Mouse (Mus musculus) embryonic facial prominence, embryonic 10.5 days (tissue): ENCODE measurements around the gene Cda. TPM values are rescaled to one million over a fixed set of nuclear protein-coding genes. Genes with fewer than 3 reads are reported as not detected.

Experiments used
- DNase-seq: peaks from one replicate; pipeline ENCODE4 v3.0.0-alpha.2; 2017; ENCODE audit warnings: low spot score
- H3K27ac ChIP-seq: fragments of 300-500 bp; sonication (generic); replicated peaks from 2 replicates; pipeline ENCODE4 v1.5.1; 2016; ENCODE audit warnings: mild to moderate bottlenecking
- H3K27me3 ChIP-seq: fragments of 300-500 bp; sonication (generic); replicated peaks from 2 replicates; pipeline ENCODE4 v1.6.1; 2016; ENCODE audit warnings: low read depth, mild to moderate bottlenecking; ENCODE audit not compliant: poor library complexity, severe bottlenecking
- H3K36me3 ChIP-seq: fragments of 300-500 bp; sonication (generic); replicated peaks from 2 replicates; pipeline ENCODE4 v1.6.1; 2016; ENCODE audit warnings: mild to moderate bottlenecking, moderate library complexity
- H3K4me1 ChIP-seq: fragments of 300-500 bp; sonication (generic); 2 replicates; pipeline ENCODE4 v1.6.1; 2016
- H3K4me3 ChIP-seq: fragments of 300-500 bp; sonication (generic); 2 replicates; pipeline ENCODE4 v1.5.1; 2016; ENCODE audit warnings: mild to moderate bottlenecking, moderate library complexity
- H3K9me3 ChIP-seq: fragments of 300-500 bp; sonication (generic); 2 replicates; pipeline ENCODE4 v1.6.1; 2016; ENCODE audit warnings: mild to moderate bottlenecking
- WGBS: fragments of 180-500 bp; shearing (Covaris S2); methylation state at CpG from one replicate; pipeline ENCODE4 v1.1.7; 2016; 5-methylcytosine and 5-hydroxymethylcytosine counted together
- microRNA-seq: library from miRNA; unstranded; fragments of <30 nt; microRNA quantifications from one replicate; pipeline ENCODE4, GENCODE M21; 2017
- polyA plus RNA-seq: library from polyadenylated mRNA; unstranded; fragments of >200 nt; fragmentation: Nextera tagmentation; extraction: Ambion mirVana; gene quantifications from 2 replicates; pipeline ENCODE4 v1.2.1, GENCODE M21; 2016

Cda gene
- polyA plus RNA-seq, 1 experiment from 2014 or later: 4.8 TPM

DNA sequence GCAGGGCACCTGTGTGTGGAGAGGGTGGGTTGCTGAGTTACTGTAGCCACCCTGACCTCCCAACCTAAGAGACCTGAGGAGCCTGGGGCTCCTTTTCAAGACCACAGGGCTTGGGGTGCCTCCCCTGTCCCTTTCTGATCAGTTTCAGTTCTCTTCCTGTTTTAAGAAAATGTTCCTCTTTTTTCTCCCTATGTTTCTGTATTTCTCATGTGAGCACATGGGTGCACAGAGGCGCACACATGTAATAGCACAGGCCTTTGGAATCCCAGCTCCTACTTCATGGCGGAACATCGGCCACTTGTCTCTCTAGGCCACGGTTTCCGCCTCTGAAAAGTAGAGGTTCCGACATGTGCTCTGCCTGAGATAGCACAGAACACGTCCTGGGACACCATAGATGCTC, 79.1 kb downstream of the Cda start:
- Histone ChIP-seq H3K27ac (no peak overlapping the region), H3K36me3 (no peaks in the 10 kb centered on the region), H3K4me1 (no peaks in the 10 kb centered on the region; the same call in 1 of the 2 replicates), H3K4me3 (no peak overlapping the region), H3K9me3 (0 out of 2 replicates have a peak, but pooled peaks cover 5% of the 10 kb centered on the region), H3K27me3 (no peaks in the 10 kb centered on the region)
- no peak for DNase-seq
- WGBS: 85% methylated on average over 7 of the region's 7 CpGs

Small RNA genes within 50 kb of the gene (microRNA-seq; reads per million reads assigned to microRNA genes)
- gene Gm27646: not detected
- gene Mir7019: not detected

Other genes with a start within 250 kb of the Cda start
- gene Hp1bp3, start 151.7 kb downstream of the Cda start, polyA plus RNA-seq: 160 and 177 TPM in 2 replicates
- gene Sh2d5, start 117.6 kb downstream of the Cda start, polyA plus RNA-seq: 1.6 and 2.4 TPM in 2 replicates
- gene Kif17, start 117.6 kb downstream of the Cda start, polyA plus RNA-seq: 0.59 and 0.62 TPM in 2 replicates
- gene Ddost, start 63.3 kb downstream of the Cda start, polyA plus RNA-seq: 273 and 284 TPM in 2 replicates
- 29.0 and 30.6 TPM in 2 replicates for gene Pink1, start 41.7 kb downstream of the Cda start, polyA plus RNA-seq
- gene Fam43b, start 28.5 kb upstream of the Cda start, polyA plus RNA-seq: 0.13 TPM in 1 of 2 replicates, not detected in the other
- gene Mul1, start 66.7 kb upstream of the Cda start, polyA plus RNA-seq: 19.7 and 20.8 TPM in 2 replicates
- gene Camk2n1, start 86.3 kb upstream of the Cda start, polyA plus RNA-seq: 1.1 and 1.2 TPM in 2 replicates